ENCODE assay signal across 15 mouse cellular contexts in the genomic region with DNA sequence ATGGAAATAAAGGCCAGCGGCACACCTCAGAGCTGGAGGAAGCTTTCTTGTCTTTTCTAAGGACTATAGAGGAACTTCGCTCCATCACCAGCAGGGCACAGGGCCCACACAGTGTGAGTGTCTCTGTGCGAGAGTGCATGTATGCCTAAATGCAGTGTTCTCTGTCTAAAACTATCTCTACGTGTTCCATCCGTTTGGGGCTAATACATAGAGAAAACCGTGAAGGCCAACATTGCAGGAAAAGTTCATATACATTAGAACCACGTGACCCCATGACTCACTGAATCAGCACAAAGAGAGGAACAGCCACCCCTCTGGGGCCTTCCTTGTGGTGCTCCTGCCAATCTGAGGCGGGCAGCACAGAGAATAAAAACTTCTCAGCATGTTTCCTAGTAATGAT.
DNase-seq lines count a peak whose midpoint lies in the region; ATAC-seq lines count a peak whose summit lies in the region.
"Had no signal": no experiment of that assay in that cellular context is flagged by ENCODE, and none has a peak within 500 bp of the region (broad histone marks: within the 10 kb centered on the region; RNA-seq: fewer than 3 reads in every experiment).

No protein-coding gene starts in this region.

- no peaks in the 10 kb centered on the region for H3K36me3 ChIP-seq in forebrain, embryonic 11.5 days (ENCODE audit: control insufficient read depth, insufficient read depth, low read length)
- H3K36me3 ChIP-seq in forebrain, embryonic 16.5 days (ENCODE audit: control insufficient read depth, insufficient read depth): no peaks in the 10 kb centered on the region
- no peaks in the 10 kb centered on the region for H3K36me3 ChIP-seq in embryonic facial prominence, embryonic 14.5 days (ENCODE audit: control insufficient read depth, insufficient read depth, low read length)
- H3K36me3 ChIP-seq in midbrain, embryonic 10.5 days: no peaks in the 10 kb centered on the region
- H3K36me3 ChIP-seq in neural tube, embryonic 14.5 days (ENCODE audit: control insufficient read depth, insufficient read depth, low read length): no peaks in the 10 kb centered on the region
- H3K36me3 ChIP-seq: G1E; heart, embryonic 12.5 days had no signal

- WGBS in forebrain, embryonic 11.5 days: 61% methylated on average over 8 of the region's 8 CpGs
- WGBS in forebrain, embryonic 16.5 days: 47% methylated on average over 8 of the region's 8 CpGs
- WGBS in embryonic facial prominence, embryonic 14.5 days: 62% methylated on average over 8 of the region's 8 CpGs
- WGBS in midbrain, embryonic 10.5 days: 65% methylated on average over 8 of the region's 8 CpGs
- WGBS in neural tube, embryonic 14.5 days: 35% methylated on average over 8 of the region's 8 CpGs

- H3K27ac ChIP-seq in forebrain, embryonic 11.5 days (ENCODE audit: low read depth, low read length): no peak overlapping the region
- no peak overlapping the region; the same call in 1 of the 2 replicates for H3K27ac ChIP-seq in forebrain, embryonic 16.5 days (ENCODE audit: low read length)
- H3K27ac ChIP-seq in embryonic facial prominence, embryonic 14.5 days (replicated peaks; ENCODE audit: low read depth, low read length): no peak overlapping the region
- peak overlapping the region; percentile 68 for H3K27ac ChIP-seq in midbrain, embryonic 10.5 days (replicated peaks)
- no peak overlapping the region for H3K27ac ChIP-seq in neural tube, embryonic 14.5 days (ENCODE audit: low read depth, low read length)
- H3K27ac ChIP-seq: gastrocnemius, adult 2 months; kidney, postnatal 0 days; liver, embryonic 14.5 days had no signal

- no peaks in the 10 kb centered on the region for H3K9me3 ChIP-seq in forebrain, embryonic 11.5 days (ENCODE audit: control insufficient read depth, low read length)
- H3K9me3 ChIP-seq in forebrain, embryonic 16.5 days (ENCODE audit: control insufficient read depth, low read length): no peaks in the 10 kb centered on the region
- no peaks in the 10 kb centered on the region for H3K9me3 ChIP-seq in embryonic facial prominence, embryonic 14.5 days (ENCODE audit: control insufficient read depth, low read length)
- H3K9me3 ChIP-seq in midbrain, embryonic 10.5 days (replicated peaks): no peaks in the 10 kb centered on the region
- H3K9me3 ChIP-seq in neural tube, embryonic 14.5 days (ENCODE audit: control insufficient read depth, low read length): no peaks in the 10 kb centered on the region
- H3K9me3 ChIP-seq: heart, embryonic 12.5 days had no signal

- ATAC-seq in forebrain, embryonic 11.5 days (replicated peaks; ENCODE audit: low FRiP score): peak; percentile 64; the same call in 1 of the 2 replicates
- no peak for ATAC-seq in forebrain, embryonic 16.5 days
- no peak for ATAC-seq in embryonic facial prominence, embryonic 14.5 days (ENCODE audit: low read depth)
- peak; percentile 78 for ATAC-seq in neural tube, embryonic 14.5 days (ENCODE audit: low read depth)

- H3K4me2 ChIP-seq in forebrain, embryonic 11.5 days (ENCODE audit: low read depth, low read length, severe bottlenecking): no peak overlapping the region
- no peak overlapping the region for H3K4me2 ChIP-seq in forebrain, embryonic 16.5 days (ENCODE audit: low read length)
- H3K4me2 ChIP-seq in embryonic facial prominence, embryonic 14.5 days (ENCODE audit: low read depth, low read length): no peak overlapping the region
- H3K4me2 ChIP-seq in neural tube, embryonic 14.5 days (ENCODE audit: low read depth, low read length): no peak overlapping the region
- H3K4me2 ChIP-seq: heart, embryonic 12.5 days had no signal

- H3K4me1 ChIP-seq in forebrain, embryonic 11.5 days (replicated peaks; ENCODE audit: control insufficient read depth, insufficient read depth, low read length): no peaks in the 10 kb centered on the region; the same call in 1 of the 2 replicates
- H3K4me1 ChIP-seq in forebrain, embryonic 16.5 days (replicated peaks; ENCODE audit: control insufficient read depth, insufficient read depth, low read length): peaks cover 13% of the 10 kb centered on the region
- peaks cover 4% of the 10 kb centered on the region for H3K4me1 ChIP-seq in embryonic facial prominence, embryonic 14.5 days (ENCODE audit: control insufficient read depth, insufficient read depth, low read length)
- peaks cover 17% of the 10 kb centered on the region for H3K4me1 ChIP-seq in midbrain, embryonic 10.5 days
- peaks cover 17% of the 10 kb centered on the region for H3K4me1 ChIP-seq in neural tube, embryonic 14.5 days (ENCODE audit: control insufficient read depth, insufficient read depth, low read length)
- H3K4me1 ChIP-seq: heart, embryonic 12.5 days had no signal

- H3K9ac ChIP-seq in forebrain, embryonic 11.5 days (ENCODE audit: low read length): no peak overlapping the region
- no peak overlapping the region for H3K9ac ChIP-seq in forebrain, embryonic 16.5 days (replicated peaks; ENCODE audit: low read depth, low read length)
- H3K9ac ChIP-seq in embryonic facial prominence, embryonic 14.5 days (ENCODE audit: low read depth, low read length): no peak overlapping the region
- no peak overlapping the region for H3K9ac ChIP-seq in neural tube, embryonic 14.5 days (replicated peaks; ENCODE audit: low read depth, low read length)
- H3K9ac ChIP-seq: heart, embryonic 12.5 days; liver, embryonic 14.5 days had no signal

- no peaks in the 10 kb centered on the region for H3K27me3 ChIP-seq in forebrain, embryonic 11.5 days (ENCODE audit: control insufficient read depth, insufficient read depth, low read length)
- no peaks in the 10 kb centered on the region for H3K27me3 ChIP-seq in forebrain, embryonic 16.5 days (replicated peaks; ENCODE audit: control insufficient read depth, insufficient read depth, low read length)
- H3K27me3 ChIP-seq in embryonic facial prominence, embryonic 14.5 days (replicated peaks; ENCODE audit: control insufficient read depth, insufficient read depth, low read length): no peaks in the 10 kb centered on the region
- H3K27me3 ChIP-seq in midbrain, embryonic 10.5 days (ENCODE audit: low read depth, poor library complexity, severe bottlenecking): peaks cover 18% of the 10 kb centered on the region; the same call in 1 of the 2 replicates
- peaks cover 2% of the 10 kb centered on the region; the same call in 1 of the 2 replicates for H3K27me3 ChIP-seq in neural tube, embryonic 14.5 days (ENCODE audit: control insufficient read depth, insufficient read depth, low read length)
- H3K27me3 ChIP-seq: heart, embryonic 12.5 days had no signal

- DNase-seq in forebrain, embryonic 11.5 days (ENCODE audit: low spot score): no peak
- peak; percentile 52 for DNase-seq in embryonic facial prominence, embryonic 14.5 days (ENCODE audit: low spot score)
- DNase-seq in midbrain, embryonic 10.5 days (ENCODE audit: low spot score): peak; percentile 41
- DNase-seq in left cerebral cortex, postnatal 14 days (ENCODE audit: low spot score in 2 of 2): no peak
- DNase-seq in layer of hippocampus, adult 9-11 months: no peak
- no peak for DNase-seq in gastrocnemius, postnatal 25 days
- DNase-seq: cerebellum, postnatal 14 days; gastrocnemius, adult 2 months had no signal

- intact Hi-C loops in left cerebral cortex, postnatal 14 days (cut with DNase I): no loop called here

- no peak overlapping the region for H3K4me3 ChIP-seq in forebrain, embryonic 11.5 days (ENCODE audit: low read depth, low read length)
- H3K4me3 ChIP-seq in forebrain, embryonic 16.5 days (replicated peaks; ENCODE audit: low read length): no peak overlapping the region
- no peak overlapping the region for H3K4me3 ChIP-seq in embryonic facial prominence, embryonic 14.5 days (ENCODE audit: low read depth, low read length)
- H3K4me3 ChIP-seq in midbrain, embryonic 10.5 days: no peak overlapping the region
- H3K4me3 ChIP-seq in neural tube, embryonic 14.5 days (ENCODE audit: low read depth, low read length): no peak overlapping the region
- H3K4me3 ChIP-seq: erythroblast, embryonic 14.5 days; gastrocnemius, adult 2 months; heart, embryonic 12.5 days had no signal

Comparison
In these comparisons a context has a peak if more than half of its experiments do, and no peak if none do; other contexts are left out.
1. ATAC-seq: peak in forebrain, embryonic 11.5 days (single experiment) and neural tube, embryonic 14.5 days (single experiment); none in forebrain, embryonic 16.5 days (single experiment) and embryonic facial prominence, embryonic 14.5 days (single experiment).
2. DNase-seq: peak in embryonic facial prominence, embryonic 14.5 days (single experiment) and midbrain, embryonic 10.5 days (single experiment); none in forebrain, embryonic 11.5 days (single experiment), left cerebral cortex, postnatal 14 days (0 of 2), layer of hippocampus, adult 9-11 months (single experiment) and gastrocnemius, postnatal 25 days (single experiment).